Mouse (Mus musculus): Measurements from ENCODE around the gene Dagla. TPM values are rescaled to one million over a fixed set of nuclear protein-coding genes. Genes with fewer than 3 reads are reported as not detected.
A peak's percentile ranks its signal among the peaks of the same experiment; 100 is the strongest.

Gene Dagla
- total and polyA plus RNA-seq, 2 experiments from 2014 or later, result 0.60 to 0.92 TPM

- ATAC-seq (ENCODE audit: insufficient read depth, low read depth), result no peak
- WGBS, result 63% methylated on average over 6 of the region's 6 CpGs
- Histone ChIP-seq H3K36me3 (replicated peaks; ENCODE audit: control insufficient read depth, insufficient read depth, low read length) (no peaks in the 10 kb centered on the region), H3K4me2 (ENCODE audit: low read depth, low read length) (no peak overlapping the region), H3K27ac (ENCODE audit: low read depth) (no peak overlapping the region), H3K4me3 (ENCODE audit: low read depth, low read length) (no peak overlapping the region), H3K27me3 (ENCODE audit: control insufficient read depth, insufficient read depth, low read length) (no peaks in the 10 kb centered on the region), H3K4me1 (ENCODE audit: control insufficient read depth, insufficient read depth) (no peaks in the 10 kb centered on the region), H3K9me3 (replicated peaks; ENCODE audit: control insufficient read depth, low read length) (no peaks in the 10 kb centered on the region), H3K9ac (replicated peaks; ENCODE audit: low read depth, low read length) (no peak overlapping the region)
- DNase-seq (ENCODE audit: low spot score), result no peak
- TF ChIP-seq CTCF (IDR thresholded peaks at IDR 0.05; ENCODE audit: low read depth) (no peak), EP300 (IDR thresholded peaks at IDR 0.05; ENCODE audit: low read depth) (no peak)
Measured at GRCm38 (mm10) chr19:10219593-10219992, 85.1 kb downstream of the Dagla start.

DNA sequence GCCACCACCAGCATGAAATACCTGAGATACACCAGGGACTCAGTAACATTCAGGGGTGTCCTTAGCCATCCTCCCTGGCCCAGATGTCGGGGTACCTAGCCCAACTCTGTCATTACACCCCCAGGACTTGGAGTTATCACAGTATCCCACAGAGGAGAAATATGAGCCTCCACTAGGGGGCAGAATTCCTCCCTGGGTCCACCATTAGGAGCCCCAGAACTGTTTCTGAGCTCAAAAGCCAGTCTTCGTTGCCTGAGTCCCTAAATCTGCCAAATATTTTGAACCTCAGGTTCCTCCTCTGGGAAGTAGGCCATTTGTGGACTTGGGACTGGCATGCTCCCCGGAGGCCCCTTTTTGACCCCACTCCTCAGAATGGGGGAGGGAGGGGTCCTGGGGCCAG, 85.6 kb downstream of the Dagla start:
- no peak overlapping the region for H3K4me2 ChIP-seq (ENCODE audit: low read depth, low read length)
- no peaks in the 10 kb centered on the region for H3K4me1 ChIP-seq (ENCODE audit: control insufficient read depth, insufficient read depth)
- H3K27me3 ChIP-seq (ENCODE audit: control insufficient read depth, insufficient read depth, low read length), result no peaks in the 10 kb centered on the region
- H3K9ac ChIP-seq (replicated peaks; ENCODE audit: low read depth, low read length), result no peak overlapping the region
- no peaks in the 10 kb centered on the region for H3K9me3 ChIP-seq (replicated peaks; ENCODE audit: control insufficient read depth, low read length)
- no peak overlapping the region for H3K27ac ChIP-seq (ENCODE audit: low read depth)
- H3K4me3 ChIP-seq (ENCODE audit: low read depth, low read length), result no peak overlapping the region
- no peaks in the 10 kb centered on the region for H3K36me3 ChIP-seq (replicated peaks; ENCODE audit: control insufficient read depth, insufficient read depth, low read length)
- WGBS, result 53% methylated on average over 3 of the region's 3 CpGs
- DNase-seq (ENCODE audit: low spot score) (peak; percentile 30), ATAC-seq (ENCODE audit: insufficient read depth, low read depth) (no peak)
- TF ChIP-seq CTCF (IDR thresholded peaks at IDR 0.05; ENCODE audit: low read depth) (peak; percentile 53), EP300 (IDR thresholded peaks at IDR 0.05; ENCODE audit: low read depth) (no peak)

DNA sequence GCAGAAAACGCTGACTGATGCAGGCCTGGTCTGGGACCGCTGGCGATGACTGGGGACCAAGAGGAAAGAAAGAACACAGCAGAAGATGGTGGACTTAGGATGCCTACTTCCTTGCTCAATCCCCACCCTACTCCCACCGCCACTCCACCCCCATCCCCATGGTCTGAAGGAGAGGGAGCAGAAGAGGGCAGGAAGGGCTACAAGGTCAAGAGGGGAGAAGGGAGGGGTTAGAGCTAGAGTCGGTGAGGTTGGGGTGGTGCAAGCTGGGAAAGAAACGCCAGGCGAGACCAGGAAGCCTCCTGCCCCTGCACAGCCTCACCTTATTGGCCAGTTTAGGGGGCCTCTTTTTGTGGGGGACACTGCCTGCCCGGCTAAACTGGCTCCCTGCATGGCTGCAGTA, 88.6 kb downstream of the Dagla start:
- ATAC-seq (ENCODE audit: insufficient read depth, low read depth) (no peak), DNase-seq (ENCODE audit: low spot score) (no peak)
- Histone ChIP-seq H3K4me2 (ENCODE audit: low read depth, low read length) (no peak overlapping the region), H3K36me3 (replicated peaks; ENCODE audit: control insufficient read depth, insufficient read depth, low read length) (peaks cover 15% of the 10 kb centered on the region; the same call in 1 of the 2 replicates), H3K27ac (ENCODE audit: low read depth) (no peak overlapping the region), H3K4me1 (ENCODE audit: control insufficient read depth, insufficient read depth) (no peaks in the 10 kb centered on the region), H3K27me3 (ENCODE audit: control insufficient read depth, insufficient read depth, low read length) (no peaks in the 10 kb centered on the region), H3K9me3 (replicated peaks; ENCODE audit: control insufficient read depth, low read length) (no peaks in the 10 kb centered on the region), H3K4me3 (ENCODE audit: low read depth, low read length) (no peak overlapping the region), H3K9ac (replicated peaks; ENCODE audit: low read depth, low read length) (no peak overlapping the region)
- TF ChIP-seq CTCF (IDR thresholded peaks at IDR 0.05; ENCODE audit: low read depth) (no peak), EP300 (IDR thresholded peaks at IDR 0.05; ENCODE audit: low read depth) (no peak)
- 72% methylated on average over 8 of the region's 8 CpGs for WGBS

DNA sequence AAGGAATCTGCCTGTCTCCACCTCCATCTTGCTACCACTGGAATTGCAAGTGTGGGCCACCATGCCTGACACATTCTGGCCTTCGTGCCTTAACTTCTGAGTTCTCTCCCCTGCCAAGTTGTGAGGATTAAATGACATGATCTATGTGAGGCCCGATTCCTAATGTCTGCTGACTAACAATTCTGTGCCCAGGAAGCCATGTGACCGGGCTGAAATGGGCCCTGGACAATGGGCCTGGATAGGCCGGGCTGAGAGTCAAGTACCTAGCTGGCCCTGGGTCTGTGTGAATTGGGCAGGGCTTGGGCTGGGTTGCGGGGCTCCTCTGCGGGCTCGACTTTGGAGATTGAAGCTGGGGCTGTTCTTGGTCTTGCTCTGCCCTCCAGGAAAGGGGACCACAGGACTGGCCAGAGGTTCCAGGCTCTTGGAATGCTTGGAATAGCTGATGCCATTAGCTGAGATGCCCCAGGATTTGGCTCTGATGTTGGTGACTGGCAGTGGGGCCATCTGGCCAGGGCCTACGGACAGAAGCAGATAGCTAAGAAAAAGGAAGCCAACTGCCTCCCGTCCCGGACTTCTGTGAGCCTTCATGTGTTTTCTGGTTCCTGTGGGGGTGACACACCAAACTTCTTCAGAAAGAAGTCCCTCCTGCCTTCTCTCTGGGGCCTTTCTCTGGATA, 90.7 kb downstream of the Dagla start:
- H3K4me2 ChIP-seq (ENCODE audit: low read depth, low read length), result no peak overlapping the region
- no peak overlapping the region for H3K9ac ChIP-seq (replicated peaks; ENCODE audit: low read depth, low read length)
- no peak for TF ChIP-seq EP300 (IDR thresholded peaks at IDR 0.05; ENCODE audit: low read depth)
- H3K4me1 ChIP-seq (ENCODE audit: control insufficient read depth, insufficient read depth), result no peaks in the 10 kb centered on the region
- H3K36me3 ChIP-seq (replicated peaks; ENCODE audit: control insufficient read depth, insufficient read depth, low read length), result peaks cover 21% of the 10 kb centered on the region; the same call in 1 of the 2 replicates
- 81% methylated on average over 10 of the region's 10 CpGs for WGBS
- H3K27ac ChIP-seq (ENCODE audit: low read depth), result no peak overlapping the region
- DNase-seq (ENCODE audit: low spot score), result no peak
- H3K27me3 ChIP-seq (ENCODE audit: control insufficient read depth, insufficient read depth, low read length), result no peaks in the 10 kb centered on the region
- no peak for ATAC-seq (ENCODE audit: insufficient read depth, low read depth)
- no peaks in the 10 kb centered on the region for H3K9me3 ChIP-seq (replicated peaks; ENCODE audit: control insufficient read depth, low read length)
- H3K4me3 ChIP-seq (ENCODE audit: low read depth, low read length), result no peak overlapping the region

GRCm38 (mm10) chr19:10210885-10211284, 93.8 kb downstream of the Dagla start:
- ATAC-seq (ENCODE audit: insufficient read depth, low read depth) (no peak), DNase-seq (ENCODE audit: low spot score) (no peak)
- Histone ChIP-seq H3K4me2 (ENCODE audit: low read depth, low read length) (no peak overlapping the region), H3K9me3 (replicated peaks; ENCODE audit: control insufficient read depth, low read length) (no peaks in the 10 kb centered on the region), H3K36me3 (replicated peaks; ENCODE audit: control insufficient read depth, insufficient read depth, low read length) (peaks cover 47% of the 10 kb centered on the region), H3K9ac (replicated peaks; ENCODE audit: low read depth, low read length) (no peak overlapping the region), H3K4me3 (ENCODE audit: low read depth, low read length) (no peak overlapping the region), H3K4me1 (ENCODE audit: control insufficient read depth, insufficient read depth) (0 out of 2 replicates have a peak, but pooled peaks cover 4% of the 10 kb centered on the region), H3K27me3 (ENCODE audit: control insufficient read depth, insufficient read depth, low read length) (no peaks in the 10 kb centered on the region), H3K27ac (ENCODE audit: low read depth) (no peak overlapping the region)
- 65% methylated on average over 4 of the region's 4 CpGs for WGBS
- TF ChIP-seq EP300 (IDR thresholded peaks at IDR 0.05; ENCODE audit: low read depth) (no peak), CTCF (IDR thresholded peaks at IDR 0.05; ENCODE audit: low read depth) (no peak)

DNA sequence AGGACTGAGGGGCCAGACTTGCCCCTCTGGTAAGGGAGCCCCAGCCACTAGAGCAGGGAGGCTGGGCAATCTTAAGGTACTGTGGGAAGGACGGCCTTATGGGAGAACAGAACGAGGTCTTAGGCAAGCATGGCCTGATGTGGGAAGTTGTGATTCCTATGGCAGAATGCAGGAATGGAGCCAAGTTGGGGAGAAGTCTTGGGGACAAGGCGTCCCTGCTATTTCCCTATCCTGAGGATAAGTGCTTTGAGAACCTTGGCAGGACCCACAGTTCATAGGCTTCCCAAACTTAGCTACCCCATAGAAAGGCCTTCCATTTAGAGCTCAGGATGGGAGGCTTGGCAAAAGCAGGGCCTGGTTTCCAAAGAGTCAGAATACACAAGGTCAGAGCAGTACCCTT, 95.8 kb downstream of the Dagla start:
- H3K9ac ChIP-seq (replicated peaks; ENCODE audit: low read depth, low read length), result no peak overlapping the region
- 0 out of 2 replicates have a peak, but pooled peaks cover 4% of the 10 kb centered on the region for H3K4me1 ChIP-seq (ENCODE audit: control insufficient read depth, insufficient read depth)
- H3K27ac ChIP-seq (ENCODE audit: low read depth), result no peak overlapping the region
- no peak overlapping the region for H3K4me2 ChIP-seq (ENCODE audit: low read depth, low read length)
- H3K36me3 ChIP-seq (replicated peaks; ENCODE audit: control insufficient read depth, insufficient read depth, low read length), result peaks cover 48% of the 10 kb centered on the region
- no peaks in the 10 kb centered on the region for H3K9me3 ChIP-seq (replicated peaks; ENCODE audit: control insufficient read depth, low read length)
- H3K27me3 ChIP-seq (ENCODE audit: control insufficient read depth, insufficient read depth, low read length), result no peaks in the 10 kb centered on the region
- ATAC-seq (ENCODE audit: insufficient read depth, low read depth), result no peak
- DNase-seq (ENCODE audit: low spot score), result no peak
- WGBS, result 65% methylated on average over 3 of the region's 3 CpGs
- no peak overlapping the region for H3K4me3 ChIP-seq (ENCODE audit: low read depth, low read length)
- TF ChIP-seq CTCF (IDR thresholded peaks at IDR 0.05; ENCODE audit: low read depth) (no peak), EP300 (IDR thresholded peaks at IDR 0.05; ENCODE audit: low read depth) (no peak)

Measured in heart, postnatal 0 days (tissue).